Mouse (Mus musculus) spleen, adult 12 weeks (tissue): ENCODE data around the gene Frat2.
A peak's percentile ranks its signal among the peaks of the same experiment; 100 is the strongest.

ENCODE experiments used
- DNase-seq: peaks from one replicate; pipeline ENCODE4 v3.0.0; 2022; ENCODE audit warnings: low spot score

Gene Frat2

GRCm38 (mm10) chr19:41844345-41844744 lies 3.6 kb downstream of the Frat2 start:
- no peak for DNase-seq

GRCm38 (mm10) chr19:41842706-41843105 lies 5.2 kb downstream of the Frat2 start:
- no peak for DNase-seq

- DNase-seq: no peak
Observed at GRCm38 (mm10) chr19:41842196-41842595, 5.7 kb downstream of the Frat2 start.

GRCm38 (mm10) chr19:41841105-41841750 lies 6.7 kb downstream of the Frat2 start:
- no peak for DNase-seq

GRCm38 (mm10) chr19:41839685-41840084 lies 8.2 kb downstream of the Frat2 start:
- no peak for DNase-seq

GRCm38 (mm10) chr19:41838808-41839207 lies 9.1 kb downstream of the Frat2 start:
- no peak for DNase-seq

- DNase-seq: no peak
Observed at GRCm38 (mm10) chr19:41837917-41838261, 10.0 kb downstream of the Frat2 start.

GRCm38 (mm10) chr19:41837194-41837916 lies 10.6 kb downstream of the Frat2 start:
- no peak for DNase-seq

GRCm38 (mm10) chr19:41836719-41837118 lies 11.2 kb downstream of the Frat2 start:
- no peak for DNase-seq

- DNase-seq: peak; percentile 66
Observed at GRCm38 (mm10) chr19:41835816-41836215, 12.1 kb downstream of the Frat2 start.

- DNase-seq: no peak
Observed at GRCm38 (mm10) chr19:41835407-41835806, 12.5 kb downstream of the Frat2 start.

- DNase-seq: no peak
Observed at GRCm38 (mm10) chr19:41832501-41833201, 15.3 kb downstream of the Frat2 start.

GRCm38 (mm10) chr19:41831718-41832391 lies 16.1 kb downstream of the Frat2 start:
- no peak for DNase-seq

GRCm38 (mm10) chr19:41831101-41831570 lies 16.8 kb downstream of the Frat2 start:
- DNase-seq: no peak

GRCm38 (mm10) chr19:41830106-41831031 lies 17.6 kb downstream of the Frat2 start:
- peak; percentile 48 for DNase-seq

GRCm38 (mm10) chr19:41829381-41830105 lies 18.4 kb downstream of the Frat2 start, which contains the start of gene Frat1:
TSS of gene Frat1 (plus strand) at chr19:41829970.
- peak; percentile 89 for DNase-seq

- DNase-seq: no peak
Observed at GRCm38 (mm10) chr19:41828941-41829340, 19.0 kb downstream of the Frat2 start.

GRCm38 (mm10) chr19:41826529-41826928 lies 21.4 kb downstream of the Frat2 start:
- DNase-seq: no peak

- no peak for DNase-seq
Observed at GRCm38 (mm10) chr19:41824950-41825349, 23.0 kb downstream of the Frat2 start.

GRCm38 (mm10) chr19:41822589-41822988 lies 25.3 kb downstream of the Frat2 start:
- no peak for DNase-seq

GRCm38 (mm10) chr19:41821436-41821835 lies 26.5 kb downstream of the Frat2 start:
- no peak for DNase-seq
